Mouse (Mus musculus) right cerebral cortex, adult 2 months (tissue): Measurements from ENCODE around the gene Olfr869.

Source experiments
- DNase-seq, 2 experiments: peaks; one replicate each; pipeline ENCODE4 v3.0.0; 2021 to 2022; ENCODE audit warnings: low spot score in 2 of 2

Gene Olfr869

GRCm38 (mm10) chr9:20128709-20129108 lies at the start of gene Olfr869:
TSS of gene Olfr869 (plus strand) at chr9:20129009.
- no peak for DNase-seq

GRCm38 (mm10) chr9:20098326-20098725 lies 30.5 kb upstream of the Olfr869 start, which contains the start of gene Olfr868:
TSS of gene Olfr868 (plus strand) at chr9:20098626.
- no peak for DNase-seq

GRCm38 (mm10) chr9:20149706-20150105 lies 20.9 kb downstream of the Olfr869 start:
- DNase-seq, result no peak

- DNase-seq, result no peak
Measured at GRCm38 (mm10) chr9:20173957-20174356, 45.1 kb downstream of the Olfr869 start, which contains the start of gene Olfr870. TSS of gene Olfr870 (minus strand) at chr9:20174057.

GRCm38 (mm10) chr9:20179463-20179862 lies 50.7 kb downstream of the Olfr869 start:
- no peak for DNase-seq
